Mouse (Mus musculus): Measurements from ENCODE around the gene Cntf. TPM values are rescaled to one million over a fixed set of nuclear protein-coding genes. Genes with fewer than 3 reads are reported as not detected.

Cntf gene
- polyA plus RNA-seq, 1 experiment: 3.0 TPM

GRCm38 (mm10) chr19:12795511-12796327 lies 30.3 kb upstream of the Cntf start, which contains the start of the genes Zfp91 and Lpxn:
Gene Zfp91 (minus strand): TSS chr19:12796126.
Gene Lpxn (plus strand): TSS chr19:12796193.
- H3K27ac ChIP-seq (ENCODE audit: control insufficient read depth, insufficient read depth, low read length): peak within 1 kb of the TSS; percentile 90
- H3K4me1 ChIP-seq (replicated peaks; ENCODE audit: control insufficient read depth, insufficient read depth, low read length): peaks cover 2% of the 10 kb centered on the region
- H3K27me3 ChIP-seq (ENCODE audit: control insufficient read depth, insufficient read depth, low read length): no peaks in the 10 kb centered on the region
- peak; percentile 93 for DNase-seq
- H3K4me3 ChIP-seq (ENCODE audit: control insufficient read depth, insufficient read depth, low read length): peak within 1 kb of the TSS; percentile 96
- H3K36me3 ChIP-seq (ENCODE audit: control insufficient read depth, insufficient read depth, low read length): no peaks in the 10 kb centered on the region
- WGBS: under 1% methylated on average over 76 of the region's 76 CpGs
- TF ChIP-seq POLR2A (IDR thresholded peaks at IDR 0.05; ENCODE audit: control insufficient read depth, extremely low read depth, insufficient read depth, low read length, poor library complexity) (peak; percentile 75), CTCF (IDR thresholded peaks at IDR 0.05; ENCODE audit: borderline replicate concordance, control insufficient read depth, extremely low read depth, insufficient read depth, low read length, poor library complexity) (peak; percentile 72; the same call in 1 of the 2 replicates)

- Histone ChIP-seq H3K27ac (ENCODE audit: control insufficient read depth, insufficient read depth, low read length) (peak overlapping the region; percentile 90), H3K4me3 (ENCODE audit: control insufficient read depth, insufficient read depth, low read length) (peak overlapping the region; percentile 96), H3K27me3 (ENCODE audit: control insufficient read depth, insufficient read depth, low read length) (no peaks in the 10 kb centered on the region), H3K36me3 (ENCODE audit: control insufficient read depth, insufficient read depth, low read length) (no peaks in the 10 kb centered on the region), H3K4me1 (replicated peaks; ENCODE audit: control insufficient read depth, insufficient read depth, low read length) (no peaks in the 10 kb centered on the region; the same call in 1 of the 2 replicates)
- TF ChIP-seq POLR2A (IDR thresholded peaks at IDR 0.05; ENCODE audit: control insufficient read depth, extremely low read depth, insufficient read depth, low read length, poor library complexity) (no peak), CTCF (IDR thresholded peaks at IDR 0.05; ENCODE audit: borderline replicate concordance, control insufficient read depth, extremely low read depth, insufficient read depth, low read length, poor library complexity) (no peak)
- under 1% methylated on average over 60 of the region's 63 CpGs for WGBS
- DNase-seq: no peak
These were observed 29.7 kb upstream of the Cntf start for GRCm38 (mm10) chr19:12795110-12795509.

DNA sequence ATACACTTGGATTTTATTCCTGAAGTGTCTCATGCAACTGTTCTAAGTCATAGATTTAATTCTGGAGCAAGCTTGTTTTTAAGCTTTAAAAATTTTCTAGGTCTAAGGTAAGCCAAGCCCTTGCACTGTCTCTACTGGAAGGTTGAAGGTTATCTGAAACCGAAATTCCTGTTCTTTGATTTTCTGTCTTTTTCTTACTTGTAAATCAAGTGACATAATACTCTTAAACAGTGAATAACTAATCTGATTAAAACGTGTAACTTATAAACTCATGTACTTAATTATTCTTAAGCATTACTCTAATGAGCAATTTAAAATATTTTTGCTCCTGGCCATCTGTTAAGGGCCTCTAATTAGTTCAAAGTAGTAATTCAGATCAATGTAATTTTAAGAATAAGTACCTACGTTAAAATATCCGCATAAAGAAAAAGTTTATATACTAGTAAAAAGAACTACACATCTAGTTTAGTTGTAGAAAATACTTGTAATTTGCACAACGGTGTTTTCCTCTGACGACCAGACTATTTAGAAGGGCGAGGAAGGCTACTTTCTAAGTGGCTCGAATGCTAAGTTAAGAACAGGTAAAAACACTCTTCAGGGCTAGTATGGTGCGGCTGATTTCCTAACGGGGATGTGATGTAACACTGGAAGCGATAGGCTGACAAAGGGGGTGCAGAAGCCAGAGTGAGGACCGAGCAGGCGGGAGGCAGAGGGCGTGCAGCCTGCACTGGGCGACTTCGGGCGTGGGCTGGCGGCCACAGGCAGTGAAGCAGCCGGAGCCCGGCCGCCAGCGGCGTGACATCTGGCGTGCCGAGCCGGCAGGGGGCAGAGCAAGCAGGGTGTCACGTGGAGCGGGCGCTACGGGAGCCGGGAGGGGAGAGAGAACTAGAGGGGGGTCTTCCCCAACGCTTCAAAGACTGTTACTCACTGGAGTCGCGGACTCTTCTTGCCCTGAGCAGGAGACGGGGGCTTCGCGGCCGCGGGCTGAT lies 28.9 kb upstream of the Cntf start:
- H3K27ac ChIP-seq (ENCODE audit: control insufficient read depth, insufficient read depth, low read length): peak overlapping the region; percentile 90
- no peaks in the 10 kb centered on the region; the same call in 1 of the 2 replicates for H3K4me1 ChIP-seq (replicated peaks; ENCODE audit: control insufficient read depth, insufficient read depth, low read length)
- no peaks in the 10 kb centered on the region for H3K36me3 ChIP-seq (ENCODE audit: control insufficient read depth, insufficient read depth, low read length)
- no peaks in the 10 kb centered on the region for H3K27me3 ChIP-seq (ENCODE audit: control insufficient read depth, insufficient read depth, low read length)
- TF ChIP-seq POLR2A (IDR thresholded peaks at IDR 0.05; ENCODE audit: control insufficient read depth, extremely low read depth, insufficient read depth, low read length, poor library complexity) (0 out of 2 replicates have a peak, but pooled peaks have one; percentile 29), CTCF (IDR thresholded peaks at IDR 0.05; ENCODE audit: borderline replicate concordance, control insufficient read depth, extremely low read depth, insufficient read depth, low read length, poor library complexity) (peak; percentile 89; the same call in 1 of the 2 replicates)
- WGBS: under 1% methylated on average over 39 of the region's 39 CpGs
- peak overlapping the region; percentile 96 for H3K4me3 ChIP-seq (ENCODE audit: control insufficient read depth, insufficient read depth, low read length)
- DNase-seq: peak; percentile 96

DNA sequence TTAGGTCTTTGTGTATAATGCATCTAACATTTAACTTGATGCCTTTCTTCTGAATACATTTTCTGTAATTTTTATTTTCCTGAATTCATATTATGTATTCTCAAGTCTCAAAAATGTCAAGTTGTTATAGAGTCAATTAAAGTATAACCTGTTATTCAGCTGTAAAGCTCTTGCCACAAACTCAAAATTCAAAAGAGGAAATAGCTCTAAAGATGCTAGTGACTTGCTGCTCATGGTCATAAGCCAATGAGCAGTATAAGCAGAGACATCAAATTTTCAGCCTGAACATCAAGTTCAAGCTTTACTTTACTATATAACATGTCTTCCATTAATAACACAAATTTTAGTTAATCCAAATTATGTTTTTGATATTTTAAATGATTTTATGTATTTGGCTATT lies 26.9 kb upstream of the Cntf start:
- DNase-seq: no peak
- TF ChIP-seq CTCF (IDR thresholded peaks at IDR 0.05; ENCODE audit: borderline replicate concordance, control insufficient read depth, extremely low read depth, insufficient read depth, low read length, poor library complexity) (no peak), POLR2A (IDR thresholded peaks at IDR 0.05; ENCODE audit: control insufficient read depth, extremely low read depth, insufficient read depth, low read length, poor library complexity) (no peak)
- no peak overlapping the region for H3K27ac ChIP-seq (ENCODE audit: control insufficient read depth, insufficient read depth, low read length)

DNA sequence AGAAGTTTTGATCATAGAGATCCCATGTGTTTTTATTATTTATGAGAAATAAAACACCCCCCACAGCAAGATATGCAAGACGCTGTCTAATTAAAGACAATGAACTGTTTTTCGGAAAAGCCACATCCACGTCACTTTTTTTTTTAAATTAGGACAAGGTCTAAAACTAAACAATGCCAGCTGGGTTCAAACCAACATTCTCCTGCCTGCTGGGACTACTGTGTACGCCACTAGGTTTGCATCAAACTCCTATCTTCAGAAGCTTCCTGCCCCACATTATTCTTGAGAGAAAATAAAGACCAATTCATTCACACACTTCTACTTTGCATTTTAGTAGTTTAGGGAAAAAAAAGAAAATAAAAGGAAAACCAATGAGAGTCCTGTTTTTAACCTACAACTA lies 22.3 kb upstream of the Cntf start:
- no peak overlapping the region for H3K27ac ChIP-seq (ENCODE audit: control insufficient read depth, insufficient read depth, low read length)
- no peaks in the 10 kb centered on the region; the same call in 1 of the 2 replicates for H3K4me1 ChIP-seq (replicated peaks; ENCODE audit: control insufficient read depth, insufficient read depth, low read length)
- H3K27me3 ChIP-seq (ENCODE audit: control insufficient read depth, insufficient read depth, low read length): no peaks in the 10 kb centered on the region
- no peak for TF ChIP-seq CTCF (IDR thresholded peaks at IDR 0.05; ENCODE audit: borderline replicate concordance, control insufficient read depth, extremely low read depth, insufficient read depth, low read length, poor library complexity)
- no peak for TF ChIP-seq POLR2A (IDR thresholded peaks at IDR 0.05; ENCODE audit: control insufficient read depth, extremely low read depth, insufficient read depth, low read length, poor library complexity)
- peaks cover 5% of the 10 kb centered on the region; the same call in 1 of the 2 replicates for H3K36me3 ChIP-seq (ENCODE audit: control insufficient read depth, insufficient read depth, low read length)
- DNase-seq: no peak
- H3K4me3 ChIP-seq (ENCODE audit: control insufficient read depth, insufficient read depth, low read length): no peak overlapping the region
- WGBS: 90% methylated on average over 4 of the region's 4 CpGs

More for the DNA sequence above, 26.9 kb upstream of the Cntf start:
- no peaks in the 10 kb centered on the region; the same call in 1 of the 2 replicates for H3K4me1 ChIP-seq (replicated peaks; ENCODE audit: control insufficient read depth, insufficient read depth, low read length)
- H3K4me3 ChIP-seq (ENCODE audit: control insufficient read depth, insufficient read depth, low read length): no peak overlapping the region
- peaks cover 5% of the 10 kb centered on the region; the same call in 1 of the 2 replicates for H3K36me3 ChIP-seq (ENCODE audit: control insufficient read depth, insufficient read depth, low read length)
- H3K27me3 ChIP-seq (ENCODE audit: control insufficient read depth, insufficient read depth, low read length): no peaks in the 10 kb centered on the region

Measured in thymus, adult 2 months (tissue).